Mouse (Mus musculus) limb, embryonic 13.5 days (tissue): ENCODE data around the gene Mt3. TPM values are rescaled to one million over a fixed set of nuclear protein-coding genes. Genes with fewer than 3 reads are reported as not detected.
A peak's percentile ranks its signal among the peaks of the same experiment; 100 is the strongest.
"Not testable (repeated sequence)": the region's sequence is repeated elsewhere in the genome, so short reads cannot be mapped to it uniquely, and the experiment has no call there.

Experiments used
- ATAC-seq: fragments of 200-750 bp; cut with Nextera tagmentation; 2 replicates; pipeline ENCODE4 v1.8.0; 2017; ENCODE audit warnings: low read depth, moderate number of reproducible peaks, moderate TSS enrichment; ENCODE audit not compliant: low FRiP score
- H3K27ac ChIP-seq: fragments of 300-500 bp; sonication (generic); 2 replicates; pipeline ENCODE4 v1.5.1; 2015; ENCODE audit warnings: inconsistent platforms, mild to moderate bottlenecking, moderate library complexity
- H3K27me3 ChIP-seq: fragments of 300-500 bp; sonication (generic); 2 replicates; pipeline ENCODE4 v1.6.1; 2015; ENCODE audit warnings: mild to moderate bottlenecking, inconsistent platforms
- H3K36me3 ChIP-seq: fragments of 300-500 bp; sonication (generic); 2 replicates; pipeline ENCODE4 v1.6.1; 2015; ENCODE audit warnings: inconsistent platforms, mild to moderate bottlenecking, moderate library complexity
- H3K4me1 ChIP-seq: fragments of 300-500 bp; sonication (generic); 2 replicates; pipeline ENCODE4 v1.6.1; 2015; ENCODE audit warnings: inconsistent platforms
- H3K4me2 ChIP-seq: fragments of 300-500 bp; sonication (generic); replicated peaks from 2 replicates; pipeline ENCODE4 v1.6.1; 2015; ENCODE audit warnings: inconsistent platforms, mild to moderate bottlenecking, moderate library complexity
- H3K4me3 ChIP-seq: fragments of 300-500 bp; sonication (generic); 2 replicates; pipeline ENCODE4 v1.5.1; 2015; ENCODE audit warnings: moderate library complexity, mild to moderate bottlenecking, inconsistent platforms
- H3K9ac ChIP-seq: fragments of 300-500 bp; sonication (generic); 2 replicates; pipeline ENCODE4 v1.6.1; 2015; ENCODE audit warnings: mild to moderate bottlenecking, inconsistent platforms
- H3K9me3 ChIP-seq: fragments of 300-500 bp; sonication (generic); 2 replicates; pipeline ENCODE4 v1.6.1; 2016; ENCODE audit warnings: inconsistent platforms
- WGBS: fragments of 180-500 bp; shearing (Covaris S2); methylation state at CpG from one replicate; pipeline ENCODE4 v1.1.7; 2015; 5-methylcytosine and 5-hydroxymethylcytosine counted together
- polyA plus RNA-seq: library from polyadenylated mRNA; unstranded; fragments of >200 nt; fragmentation: Nextera tagmentation; extraction: Ambion mirVana; gene quantifications from 2 replicates; pipeline ENCODE4 v1.2.1, GENCODE M21; 2015

Gene Mt3
- polyA plus RNA-seq, 1 experiment from 2014 or later: 0.99 TPM

DNA sequence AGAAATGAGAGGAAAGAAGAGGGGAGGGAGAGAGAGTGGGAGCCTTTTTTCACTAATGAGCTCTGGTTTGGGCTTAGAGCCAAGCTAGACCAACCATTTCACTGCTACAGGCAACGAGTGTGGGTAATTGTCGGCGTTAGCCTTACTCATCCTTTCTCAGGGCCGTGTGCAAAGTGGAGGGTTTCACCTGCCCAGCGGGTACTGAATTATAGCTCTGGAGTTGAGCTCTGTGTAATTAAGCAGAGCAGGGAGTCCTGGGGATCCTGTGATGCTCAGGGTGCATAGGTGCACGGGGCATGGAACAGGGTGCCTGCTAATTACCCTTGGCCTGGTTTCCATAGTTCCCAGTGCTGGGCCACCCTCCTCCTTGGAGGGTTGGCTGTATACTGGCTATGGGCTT, 24.7 kb upstream of the Mt3 start:
- H3K4me3 ChIP-seq: no peak overlapping the region
- H3K36me3 ChIP-seq: no peaks in the 10 kb centered on the region
- no peak overlapping the region for H3K9ac ChIP-seq
- no peak overlapping the region for H3K27ac ChIP-seq
- WGBS: 63% methylated on average over 6 of the region's 6 CpGs
- H3K4me1 ChIP-seq: peaks cover 9% of the 10 kb centered on the region; the same call in 1 of the 2 replicates
- no peaks in the 10 kb centered on the region for H3K27me3 ChIP-seq
- ATAC-seq: no peak
- no peak overlapping the region for H3K4me2 ChIP-seq
- H3K9me3 ChIP-seq: no peaks in the 10 kb centered on the region

DNA sequence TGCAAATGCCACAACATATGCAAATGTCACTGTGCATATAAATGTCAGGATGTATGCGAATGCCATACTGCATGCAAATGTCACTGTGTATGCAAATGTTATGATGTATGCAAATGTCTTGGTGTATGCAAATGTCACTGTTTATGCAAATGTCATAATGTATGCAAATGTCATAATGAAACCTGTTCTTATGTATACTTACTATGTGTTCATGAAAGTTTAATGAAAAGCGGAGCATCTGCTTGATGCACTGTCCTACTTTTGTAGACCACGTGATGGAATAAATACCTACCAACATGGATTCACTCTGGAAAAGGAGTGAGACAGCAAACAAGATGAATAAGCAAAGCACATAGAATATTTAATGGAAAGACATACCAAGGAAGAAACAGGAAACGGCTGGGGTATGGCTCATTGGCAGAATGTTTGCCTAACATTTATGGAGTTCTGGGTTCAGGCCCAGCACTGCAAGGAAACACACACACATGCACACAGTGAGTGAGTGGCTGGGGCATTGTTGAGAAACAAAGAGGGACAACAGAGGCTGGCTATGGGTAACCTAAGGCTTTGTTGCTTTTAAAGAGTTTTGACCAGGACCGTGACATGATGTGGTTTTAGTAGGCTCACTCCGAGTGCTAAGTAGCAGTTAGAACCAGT, 23.1 kb upstream of the Mt3 start:
- no peak overlapping the region for H3K4me3 ChIP-seq
- WGBS: 88% methylated on average over 6 of the region's 6 CpGs

DNA sequence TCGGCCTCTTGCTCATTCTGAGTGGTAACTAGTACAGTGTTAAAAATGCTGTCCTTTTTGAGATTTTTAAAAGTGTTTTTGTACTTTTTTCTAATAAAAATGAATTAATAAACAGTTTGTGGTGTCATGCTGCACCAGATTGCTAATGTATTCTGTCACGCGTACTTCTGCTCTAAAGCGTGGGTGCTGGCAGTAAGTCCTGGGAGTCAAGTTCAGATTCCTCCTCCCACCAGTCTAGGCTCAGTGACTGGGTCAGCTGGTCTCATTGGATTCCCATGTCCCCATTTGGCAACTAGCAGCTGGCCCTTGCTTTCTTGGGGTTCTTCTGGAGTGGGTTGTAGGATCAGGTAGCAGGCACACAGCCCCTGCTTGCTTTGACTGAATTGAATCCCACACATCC, 22.3 kb upstream of the Mt3 start:
- Histone ChIP-seq H3K9ac (no peak overlapping the region), H3K27ac (no peak overlapping the region), H3K4me1 (no peaks in the 10 kb centered on the region), H3K27me3 (no peaks in the 10 kb centered on the region), H3K4me3 (no peak overlapping the region), H3K4me2 (no peak overlapping the region), H3K36me3 (no peaks in the 10 kb centered on the region), H3K9me3 (no peaks in the 10 kb centered on the region)
- ATAC-seq: no peak
- 87% methylated on average over 4 of the region's 4 CpGs for WGBS

More for the DNA sequence above, 23.1 kb upstream of the Mt3 start:
- no peak for ATAC-seq
- no peak overlapping the region for H3K27ac ChIP-seq
- no peaks in the 10 kb centered on the region for H3K36me3 ChIP-seq
- H3K4me2 ChIP-seq: no peak overlapping the region
- no peaks in the 10 kb centered on the region for H3K4me1 ChIP-seq
- no peaks in the 10 kb centered on the region for H3K9me3 ChIP-seq
- no peak overlapping the region for H3K9ac ChIP-seq
- no peaks in the 10 kb centered on the region for H3K27me3 ChIP-seq

DNA sequence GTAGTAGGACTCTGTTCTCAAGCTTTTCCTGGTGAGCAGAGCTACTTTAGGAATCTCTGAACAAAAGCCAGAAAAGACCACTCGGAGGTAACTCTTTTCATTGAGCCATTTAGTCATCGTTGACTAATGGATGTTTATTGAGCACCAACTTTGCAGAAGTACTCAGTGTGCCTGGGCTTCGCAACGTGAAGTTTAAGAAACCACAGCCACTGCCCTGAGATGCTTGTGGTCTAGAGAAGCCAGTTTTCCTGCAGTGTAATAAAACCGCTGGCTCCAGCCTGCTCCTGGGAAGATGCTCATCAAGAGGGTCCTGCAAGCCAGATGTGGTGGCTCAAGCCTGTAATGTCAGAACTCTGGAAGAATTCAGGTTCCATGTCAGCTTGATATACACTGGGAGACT, 20.3 kb upstream of the Mt3 start:
- 47% methylated on average over 5 of the region's 5 CpGs for WGBS
- no peak overlapping the region for H3K27ac ChIP-seq
- no peaks in the 10 kb centered on the region for H3K9me3 ChIP-seq
- H3K36me3 ChIP-seq: no peaks in the 10 kb centered on the region
- no peak overlapping the region for H3K9ac ChIP-seq
- H3K4me1 ChIP-seq: peaks cover 4% of the 10 kb centered on the region; the same call in 1 of the 2 replicates
- H3K27me3 ChIP-seq: no peaks in the 10 kb centered on the region
- H3K4me3 ChIP-seq: no peak overlapping the region
- H3K4me2 ChIP-seq: no peak overlapping the region
- no peak for ATAC-seq

DNA sequence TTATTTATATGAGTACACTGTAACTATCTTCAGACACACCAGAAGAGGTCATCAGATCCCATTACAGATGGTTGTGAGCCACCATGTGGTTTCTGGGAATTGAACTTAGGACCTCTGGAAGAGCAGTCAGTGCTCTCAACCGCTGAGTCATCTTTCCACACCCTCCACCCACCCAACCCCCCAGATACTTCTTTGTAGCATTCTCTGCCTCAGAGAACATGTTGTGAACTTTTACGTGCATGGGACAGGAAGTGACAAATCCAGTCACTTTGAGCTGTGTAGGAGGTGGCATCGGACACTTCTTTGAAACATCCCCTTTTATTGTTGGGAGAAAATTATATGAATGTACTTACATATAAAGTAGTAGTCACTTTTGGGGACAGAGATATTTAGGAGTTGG, 17.8 kb upstream of the Mt3 start:
- H3K27me3 ChIP-seq, H3K9me3 ChIP-seq, H3K9ac ChIP-seq, H3K4me3 ChIP-seq, H3K27ac ChIP-seq, H3K4me2 ChIP-seq, ATAC-seq, H3K36me3 ChIP-seq, H3K4me1 ChIP-seq: not testable (repeated sequence)
- 41% methylated on average over 3 of the region's 3 CpGs for WGBS

DNA sequence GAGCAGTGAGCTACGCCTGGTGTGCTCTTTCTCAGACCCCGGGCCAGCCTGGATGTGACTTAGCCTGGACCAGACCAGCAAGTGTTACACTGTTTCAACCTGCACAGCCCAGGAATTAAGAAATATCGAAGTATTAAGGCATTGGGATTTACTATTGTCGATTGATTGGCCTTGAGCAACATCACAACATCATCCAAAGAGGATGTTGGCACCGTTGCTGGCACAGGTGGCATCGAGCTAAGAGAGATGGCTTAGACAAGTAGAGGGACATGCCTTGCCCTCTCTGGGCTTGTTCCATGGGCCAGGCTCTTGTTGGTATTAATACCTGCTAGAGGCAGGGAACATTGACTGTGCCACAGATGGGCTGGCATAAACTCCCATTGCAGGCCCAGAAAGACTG, 16.9 kb upstream of the Mt3 start:
- H3K27ac ChIP-seq: no peak overlapping the region
- H3K4me2 ChIP-seq: no peak overlapping the region
- H3K9ac ChIP-seq: no peak overlapping the region
- no peaks in the 10 kb centered on the region for H3K36me3 ChIP-seq
- H3K4me3 ChIP-seq: no peak overlapping the region
- WGBS: 94% methylated on average over 6 of the region's 6 CpGs
- peaks cover 4% of the 10 kb centered on the region; the same call in 1 of the 2 replicates for H3K4me1 ChIP-seq
- H3K27me3 ChIP-seq: no peaks in the 10 kb centered on the region
- no peaks in the 10 kb centered on the region for H3K9me3 ChIP-seq
- no peak for ATAC-seq

DNA sequence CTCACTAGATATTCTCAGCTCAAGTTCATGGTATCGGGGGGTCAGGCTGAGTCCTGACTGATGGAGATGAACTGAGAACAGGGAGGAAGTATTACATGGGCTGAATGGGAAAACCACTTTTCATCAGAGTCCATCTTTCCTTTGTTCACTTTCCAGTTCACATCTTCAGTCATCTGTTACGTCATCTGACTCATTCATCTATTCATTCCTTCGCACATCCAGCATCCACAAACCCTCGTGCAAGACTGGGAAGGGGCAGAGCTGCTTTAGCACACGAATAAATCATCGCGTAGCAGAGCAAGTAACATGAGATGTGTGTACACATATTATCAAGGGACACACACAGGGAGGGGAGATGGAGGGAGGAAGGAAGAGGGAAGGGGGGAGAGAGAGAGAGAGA, 16.2 kb upstream of the Mt3 start:
- H3K4me3 ChIP-seq: no peak overlapping the region
- no peak overlapping the region for H3K9ac ChIP-seq
- H3K27ac ChIP-seq: no peak overlapping the region
- WGBS: 73% methylated on average over 7 of the region's 7 CpGs
- H3K4me1 ChIP-seq: peaks cover 4% of the 10 kb centered on the region; the same call in 1 of the 2 replicates
- no peak overlapping the region for H3K4me2 ChIP-seq
- H3K27me3 ChIP-seq: no peaks in the 10 kb centered on the region
- no peaks in the 10 kb centered on the region for H3K9me3 ChIP-seq
- ATAC-seq: no peak
- no peaks in the 10 kb centered on the region for H3K36me3 ChIP-seq

DNA sequence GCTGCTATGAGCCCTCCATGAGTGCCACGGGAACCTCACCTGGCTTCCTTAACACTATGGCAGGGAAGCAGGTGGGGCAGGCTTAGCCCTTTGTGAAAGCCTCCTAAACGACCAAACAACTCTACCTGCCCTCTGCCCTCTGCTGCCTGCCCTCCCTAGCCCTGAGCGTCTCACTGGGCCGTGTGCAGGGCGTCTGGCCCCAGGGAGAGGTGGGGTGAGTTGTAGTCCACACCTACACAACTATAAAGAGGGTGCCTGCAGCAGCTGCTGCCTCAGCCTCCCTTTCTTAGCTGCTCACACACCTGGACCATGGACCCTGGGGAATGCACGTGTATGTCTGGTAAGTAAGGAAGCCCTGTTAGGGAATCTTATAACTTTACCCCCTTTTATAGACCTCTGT, 15.5 kb upstream of the Mt3 start, which contains the start of gene Mt4:
Mt4 (plus strand) TSS at position 265 of the 400 bp plus-strand sequence.
- no peak within 1 kb of the TSS for H3K4me2 ChIP-seq
- no peaks in the 10 kb centered on the region for H3K27me3 ChIP-seq
- no peaks in the 10 kb centered on the region for H3K9me3 ChIP-seq
- 44% methylated on average over 6 of the region's 6 CpGs for whole genome bisulfite sequencing
- H3K4me1 ChIP-seq: peaks cover 4% of the 10 kb centered on the region; the same call in 1 of the 2 replicates
- H3K27ac ChIP-seq: no peak within 1 kb of the TSS
- no peaks in the 10 kb centered on the region for H3K36me3 ChIP-seq
- no peak within 1 kb of the TSS for H3K9ac ChIP-seq
- no peak within 1 kb of the TSS for H3K4me3 ChIP-seq
- no peak for ATAC-seq

DNA sequence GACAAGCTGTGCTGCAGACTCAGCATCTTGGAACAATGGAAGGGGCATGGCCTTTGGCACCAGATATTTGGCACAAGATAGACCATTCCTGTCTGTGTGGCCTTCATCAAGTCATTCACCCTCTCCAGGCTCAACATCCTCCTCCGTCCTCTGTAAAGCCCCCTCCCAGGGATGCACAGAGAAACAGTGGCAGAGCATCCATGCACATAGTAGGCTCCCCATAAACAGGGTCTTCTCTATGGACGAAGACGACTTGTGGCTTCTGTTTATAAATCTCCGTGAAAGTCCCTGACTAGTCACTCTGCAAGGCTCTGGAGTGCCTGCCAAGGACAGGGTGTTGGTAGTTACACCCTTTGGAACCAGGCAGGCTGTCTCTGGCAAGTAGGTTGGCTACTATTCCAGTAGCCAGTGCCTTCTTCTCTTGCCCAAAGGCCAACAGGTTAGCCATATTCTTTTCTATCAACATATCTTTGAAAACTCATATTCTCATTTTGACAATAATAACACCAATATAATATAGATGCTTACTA, 12.1 kb upstream of the Mt3 start:
- no peak overlapping the region for H3K9ac ChIP-seq
- H3K27ac ChIP-seq: no peak overlapping the region
- WGBS: 90% methylated on average over 4 of the region's 4 CpGs
- H3K4me1 ChIP-seq: peaks cover 4% of the 10 kb centered on the region; the same call in 1 of the 2 replicates
- no peak for ATAC-seq
- no peaks in the 10 kb centered on the region for H3K9me3 ChIP-seq
- no peaks in the 10 kb centered on the region for H3K27me3 ChIP-seq
- no peak overlapping the region for H3K4me3 ChIP-seq
- H3K4me2 ChIP-seq: no peak overlapping the region
- no peaks in the 10 kb centered on the region for H3K36me3 ChIP-seq

DNA sequence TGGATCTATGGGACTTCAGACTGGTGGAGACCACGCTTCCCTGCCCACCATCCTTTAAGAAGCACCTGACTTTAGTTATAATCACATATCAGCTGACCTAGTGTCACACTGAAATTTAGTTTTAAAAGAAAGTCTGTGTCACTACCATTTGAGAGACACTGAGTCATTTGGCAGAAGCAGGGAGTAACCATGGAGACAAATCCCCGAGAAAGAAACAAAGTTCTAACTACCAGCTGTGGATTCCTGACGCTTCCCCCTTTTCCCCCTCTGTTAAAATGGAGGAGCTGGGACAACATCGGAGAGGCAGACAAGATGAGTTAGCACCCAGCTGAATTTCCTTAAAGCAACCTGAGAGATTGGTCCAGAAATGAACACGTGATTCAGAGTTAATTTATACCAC, 4.2 kb upstream of the Mt3 start:
- no peak for ATAC-seq
- Histone ChIP-seq H3K4me1 (peaks cover 12% of the 10 kb centered on the region), H3K4me3 (no peak overlapping the region), H3K27ac (no peak overlapping the region), H3K36me3 (no peaks in the 10 kb centered on the region), H3K4me2 (no peak overlapping the region), H3K9me3 (no peaks in the 10 kb centered on the region), H3K27me3 (peaks cover 28% of the 10 kb centered on the region), H3K9ac (no peak overlapping the region)
- 47% methylated on average over 5 of the region's 5 CpGs for WGBS

DNA sequence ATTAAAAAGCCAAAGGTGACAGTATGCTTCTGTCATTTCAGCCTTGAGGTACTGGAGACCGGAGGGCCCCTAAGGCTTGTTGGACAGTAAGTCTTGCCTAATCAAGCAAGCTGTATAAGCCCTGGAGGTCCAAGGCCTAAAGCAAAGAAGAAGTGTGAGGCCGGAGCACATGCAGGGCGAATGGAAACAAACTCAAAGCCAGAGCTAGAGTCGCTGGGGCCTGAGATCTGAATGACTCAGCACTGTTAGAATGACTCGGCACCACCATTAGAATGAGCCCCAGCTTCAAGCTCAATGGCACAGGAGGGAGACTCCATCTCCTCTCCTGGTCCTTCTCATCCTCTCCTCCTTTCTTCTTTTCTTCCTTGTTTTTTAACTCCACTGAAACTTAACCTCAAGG, 1.5 kb upstream of the Mt3 start:
- Histone ChIP-seq H3K36me3 (no peaks in the 10 kb centered on the region), H3K4me1 (peaks cover 29% of the 10 kb centered on the region), H3K9ac (no peak overlapping the region), H3K9me3 (no peaks in the 10 kb centered on the region), H3K4me3 (no peak overlapping the region), H3K27ac (no peak overlapping the region), H3K4me2 (no peak overlapping the region), H3K27me3 (peaks cover 35% of the 10 kb centered on the region)
- WGBS: 69% methylated on average over 5 of the region's 5 CpGs
- ATAC-seq: no peak

DNA sequence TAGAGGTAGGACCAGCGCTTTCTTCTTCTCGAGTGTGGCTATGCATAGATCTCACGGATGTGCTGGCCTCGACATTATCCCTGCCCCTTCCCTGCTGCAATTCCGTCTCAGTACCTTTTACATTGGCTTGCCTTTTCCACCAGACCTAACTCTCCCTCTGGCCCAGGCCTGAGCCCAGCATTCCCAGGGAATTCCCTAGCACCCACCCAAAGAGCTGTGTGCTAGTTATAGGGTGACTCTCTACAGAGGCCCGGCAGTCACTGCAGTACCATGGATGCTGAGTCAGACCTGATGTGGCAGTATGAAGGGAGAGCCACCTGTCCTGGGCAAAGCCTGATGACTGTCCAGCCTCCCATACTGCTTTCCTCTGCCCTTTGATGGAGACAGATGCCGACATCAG, 1.0 kb downstream of the Mt3 start:
- Histone ChIP-seq H3K4me1 (peaks cover 34% of the 10 kb centered on the region), H3K27ac (no peak overlapping the region), H3K4me3 (no peak overlapping the region), H3K27me3 (peaks cover 35% of the 10 kb centered on the region), H3K9ac (no peak overlapping the region), H3K9me3 (no peaks in the 10 kb centered on the region), H3K36me3 (no peaks in the 10 kb centered on the region), H3K4me2 (peak overlapping the region; percentile 64; the same call in 1 of the 2 replicates)
- ATAC-seq: no peak
- WGBS: 24% methylated on average over 7 of the region's 7 CpGs

DNA sequence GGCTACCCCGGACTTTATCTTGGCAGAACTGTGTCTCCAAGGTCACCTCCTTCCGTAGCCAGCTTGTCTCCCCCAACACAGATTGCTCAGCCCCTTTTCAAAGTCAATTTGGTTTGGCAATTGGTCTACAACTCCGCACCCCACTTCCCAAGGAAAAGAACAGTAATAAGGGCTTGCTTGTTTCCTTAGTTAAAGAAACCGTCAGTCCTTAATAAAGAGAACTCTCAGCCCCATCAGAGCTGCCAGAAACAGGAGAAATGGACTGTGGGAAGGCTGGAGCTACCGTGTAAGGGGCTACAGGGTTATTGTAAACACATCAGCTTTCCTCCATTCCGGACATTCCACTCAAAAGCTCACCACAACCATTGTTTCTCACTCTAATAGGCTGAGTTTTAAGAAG, 2.1 kb downstream of the Mt3 start:
- 48% methylated on average over 6 of the region's 6 CpGs for WGBS
- no peak overlapping the region for H3K4me2 ChIP-seq
- H3K9me3 ChIP-seq: no peaks in the 10 kb centered on the region
- no peaks in the 10 kb centered on the region for H3K36me3 ChIP-seq
- no peak overlapping the region for H3K4me3 ChIP-seq
- no peak overlapping the region for H3K27ac ChIP-seq
- ATAC-seq: no peak
- peaks cover 34% of the 10 kb centered on the region for H3K4me1 ChIP-seq
- H3K27me3 ChIP-seq: peaks cover 35% of the 10 kb centered on the region
- H3K9ac ChIP-seq: no peak overlapping the region
